Mouse (Mus musculus): Measurements from ENCODE around the gene Mfsd1. TPM values are rescaled to one million over a fixed set of nuclear protein-coding genes. Genes with fewer than 3 reads are reported as not detected.

The Mfsd1 gene
- polyA plus RNA-seq, 1 experiment = 23.6 TPM

DNA sequence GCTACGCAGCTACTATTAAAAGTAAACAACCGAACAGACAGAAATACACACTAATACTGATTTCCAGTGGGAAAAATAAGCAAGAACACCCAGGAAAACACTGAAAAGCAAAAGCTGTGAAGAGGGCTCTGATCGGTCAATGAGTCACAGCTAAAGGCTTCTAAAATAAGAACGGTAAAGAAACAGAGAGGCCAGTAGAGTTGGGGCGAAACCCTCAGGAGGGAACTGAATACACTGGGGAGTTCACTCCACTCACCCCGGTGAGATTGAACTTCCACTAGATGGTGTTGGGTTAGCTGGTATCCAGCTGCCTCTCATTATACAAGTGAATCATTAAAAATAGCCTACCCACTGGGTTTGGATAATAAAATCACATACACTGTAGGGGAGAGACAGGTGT is 5.8 kb upstream of the Mfsd1 start:
- no peak overlapping the region for H3K4me3 ChIP-seq (replicated peaks; ENCODE audit: insufficient read depth, low read depth, low read length)
- no peak overlapping the region for H3K27ac ChIP-seq (ENCODE audit: insufficient read depth, low read length)
- no peaks in the 10 kb centered on the region for H3K27me3 ChIP-seq (ENCODE audit: control insufficient read depth, insufficient read depth, low read length)
- DNase-seq = no peak
- no peaks in the 10 kb centered on the region for H3K4me1 ChIP-seq (ENCODE audit: control insufficient read depth, insufficient read depth, low read length)
- TF ChIP-seq CTCF (IDR thresholded peaks at IDR 0.05; ENCODE audit: borderline replicate concordance, insufficient read depth, low read depth, low read length) = no peak
- TF ChIP-seq POLR2A (IDR thresholded peaks at IDR 0.05; ENCODE audit: borderline replicate concordance, insufficient read depth, low read length) = no peak
- 85% methylated on average over 6 of the region's 6 CpGs for WGBS

DNA sequence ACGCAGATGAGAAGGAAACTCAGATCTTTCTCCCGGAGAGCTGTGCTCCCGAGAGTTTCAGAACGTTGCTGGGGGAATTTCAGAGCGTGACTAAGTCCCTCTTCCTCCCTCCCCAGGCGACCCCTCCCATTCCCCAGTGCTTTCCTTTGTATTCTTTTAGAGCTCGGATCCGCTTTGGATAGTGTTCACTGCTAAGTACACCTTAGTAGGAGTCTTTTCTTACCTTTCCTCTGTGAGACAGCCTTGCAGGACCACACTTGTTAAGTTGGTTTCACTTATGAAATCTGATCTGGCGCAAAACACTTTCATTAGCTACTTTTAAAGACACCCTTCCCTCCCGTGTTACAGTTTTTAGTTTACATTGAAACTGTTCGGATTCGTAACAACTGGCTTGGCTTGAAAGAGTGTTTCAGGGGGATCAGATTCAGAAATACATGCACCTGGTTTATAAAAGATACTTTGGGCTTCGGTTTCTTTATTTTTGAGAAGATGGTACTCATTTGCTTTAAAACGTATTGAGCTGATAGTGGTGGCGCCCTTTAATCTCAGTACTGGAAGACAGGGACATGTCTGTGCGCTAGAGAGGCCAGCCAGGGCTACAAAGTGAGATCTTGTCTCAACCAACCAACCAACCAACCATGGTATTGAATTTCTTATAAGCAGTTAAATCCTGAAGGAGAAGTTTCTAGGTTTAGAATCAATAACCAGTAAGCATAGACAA is 744 bp downstream of the Mfsd1 start:
- WGBS = 15% methylated on average over 16 of the region's 16 CpGs
- H3K4me1 ChIP-seq (ENCODE audit: control insufficient read depth, insufficient read depth, low read length) = no peaks in the 10 kb centered on the region
- no peak for TF ChIP-seq POLR2A (IDR thresholded peaks at IDR 0.05; ENCODE audit: borderline replicate concordance, insufficient read depth, low read length)
- peak overlapping the region; percentile 61 for H3K4me3 ChIP-seq (replicated peaks; ENCODE audit: insufficient read depth, low read depth, low read length)
- no peak overlapping the region for H3K27ac ChIP-seq (ENCODE audit: insufficient read depth, low read length)
- H3K27me3 ChIP-seq (ENCODE audit: control insufficient read depth, insufficient read depth, low read length) = no peaks in the 10 kb centered on the region
- DNase-seq = no peak

- H3K27ac ChIP-seq (ENCODE audit: insufficient read depth, low read length) = no peak overlapping the region
- no peak for TF ChIP-seq CTCF (IDR thresholded peaks at IDR 0.05; ENCODE audit: borderline replicate concordance, insufficient read depth, low read depth, low read length)
- TF ChIP-seq POLR2A (IDR thresholded peaks at IDR 0.05; ENCODE audit: borderline replicate concordance, insufficient read depth, low read length) = no peak
- H3K4me3 ChIP-seq (replicated peaks; ENCODE audit: insufficient read depth, low read depth, low read length) = no peak overlapping the region
- no peaks in the 10 kb centered on the region for H3K27me3 ChIP-seq (ENCODE audit: control insufficient read depth, insufficient read depth, low read length)
- WGBS = 82% methylated on average over 6 of the region's 6 CpGs
- no peaks in the 10 kb centered on the region for H3K4me1 ChIP-seq (ENCODE audit: control insufficient read depth, insufficient read depth, low read length)
- DNase-seq = no peak
These were observed 1.3 kb downstream of the Mfsd1 start for GRCm38 (mm10) chr3:67583846-67584186.

DNA sequence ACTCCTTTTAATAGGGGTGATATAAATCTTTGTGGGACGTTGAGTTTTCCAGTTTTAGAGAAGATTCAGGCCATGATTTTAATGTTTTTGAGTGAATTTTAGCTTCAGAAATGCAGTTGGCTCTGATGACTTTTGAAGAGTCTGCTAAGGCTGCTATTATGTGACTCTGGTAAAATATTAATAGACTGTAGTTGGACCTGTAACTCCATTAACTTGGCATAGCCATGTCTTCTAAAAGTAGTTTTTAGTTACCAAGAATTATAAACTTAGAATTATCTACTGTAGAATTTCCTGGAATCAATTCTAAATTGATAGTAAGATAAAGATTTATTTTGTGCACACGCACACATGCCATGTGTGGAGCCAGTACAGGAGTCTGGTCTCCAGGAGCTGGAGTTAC is 4.0 kb downstream of the Mfsd1 start:
- WGBS = 96% methylated on average over 2 of the region's 2 CpGs

GRCm38 (mm10) chr3:67587430-67587829 is 4.9 kb downstream of the Mfsd1 start:
- DNase-seq = no peak
- H3K4me1 ChIP-seq (ENCODE audit: control insufficient read depth, insufficient read depth, low read length) = no peaks in the 10 kb centered on the region
- TF ChIP-seq POLR2A (IDR thresholded peaks at IDR 0.05; ENCODE audit: borderline replicate concordance, insufficient read depth, low read length) (no peak), CTCF (IDR thresholded peaks at IDR 0.05; ENCODE audit: borderline replicate concordance, insufficient read depth, low read depth, low read length) (no peak)
- H3K4me3 ChIP-seq (replicated peaks; ENCODE audit: insufficient read depth, low read depth, low read length) = no peak overlapping the region
- 77% methylated on average over 9 of the region's 9 CpGs for WGBS
- H3K27ac ChIP-seq (ENCODE audit: insufficient read depth, low read length) = no peak overlapping the region
- no peaks in the 10 kb centered on the region for H3K27me3 ChIP-seq (ENCODE audit: control insufficient read depth, insufficient read depth, low read length)

More for the DNA sequence above, 4.0 kb downstream of the Mfsd1 start:
- no peak for TF ChIP-seq POLR2A (IDR thresholded peaks at IDR 0.05; ENCODE audit: borderline replicate concordance, insufficient read depth, low read length)
- TF ChIP-seq CTCF (IDR thresholded peaks at IDR 0.05; ENCODE audit: borderline replicate concordance, insufficient read depth, low read depth, low read length) = no peak
- DNase-seq = no peak
- no peaks in the 10 kb centered on the region for H3K27me3 ChIP-seq (ENCODE audit: control insufficient read depth, insufficient read depth, low read length)
- no peak overlapping the region for H3K27ac ChIP-seq (ENCODE audit: insufficient read depth, low read length)
- H3K4me3 ChIP-seq (replicated peaks; ENCODE audit: insufficient read depth, low read depth, low read length) = no peak overlapping the region
- H3K4me1 ChIP-seq (ENCODE audit: control insufficient read depth, insufficient read depth, low read length) = no peaks in the 10 kb centered on the region

- no peaks in the 10 kb centered on the region for H3K4me1 ChIP-seq (ENCODE audit: control insufficient read depth, insufficient read depth, low read length)
- H3K27me3 ChIP-seq (ENCODE audit: control insufficient read depth, insufficient read depth, low read length) = no peaks in the 10 kb centered on the region
- H3K4me3 ChIP-seq (replicated peaks; ENCODE audit: insufficient read depth, low read depth, low read length) = no peak overlapping the region
- TF ChIP-seq POLR2A (IDR thresholded peaks at IDR 0.05; ENCODE audit: borderline replicate concordance, insufficient read depth, low read length) = no peak
- no peak for TF ChIP-seq CTCF (IDR thresholded peaks at IDR 0.05; ENCODE audit: borderline replicate concordance, insufficient read depth, low read depth, low read length)
- WGBS = 90% methylated on average over 13 of the region's 13 CpGs
- no peak for DNase-seq
- H3K27ac ChIP-seq (ENCODE audit: insufficient read depth, low read length) = no peak overlapping the region
These were observed 19.1 kb downstream of the Mfsd1 start for GRCm38 (mm10) chr3:67601616-67602138.

DNA sequence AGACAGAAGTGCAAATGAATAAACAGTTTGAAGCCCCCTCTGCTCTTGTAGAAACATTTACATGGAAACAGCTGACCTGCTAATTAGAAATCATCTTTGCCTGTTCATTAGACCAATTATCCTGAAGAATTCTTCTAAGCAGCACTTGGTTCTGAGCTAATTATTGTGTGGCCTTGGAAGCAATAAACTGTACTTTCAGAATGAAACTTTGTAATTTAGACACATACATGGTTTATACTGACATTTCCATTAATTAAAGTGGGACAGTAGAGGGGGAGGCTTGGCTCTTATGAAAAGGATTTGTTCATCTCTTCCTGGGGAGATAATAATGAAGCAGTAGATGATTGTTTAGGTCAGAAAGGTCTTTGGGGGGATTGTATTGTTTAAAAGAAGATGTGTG is 35.7 kb downstream of the Mfsd1 start:
- no peak for TF ChIP-seq CTCF (IDR thresholded peaks at IDR 0.05; ENCODE audit: borderline replicate concordance, insufficient read depth, low read depth, low read length)
- TF ChIP-seq POLR2A (IDR thresholded peaks at IDR 0.05; ENCODE audit: borderline replicate concordance, insufficient read depth, low read length) = no peak
- no peak for DNase-seq
- Histone ChIP-seq H3K4me3 (replicated peaks; ENCODE audit: insufficient read depth, low read depth, low read length) (no peak overlapping the region), H3K4me1 (ENCODE audit: control insufficient read depth, insufficient read depth, low read length) (no peaks in the 10 kb centered on the region), H3K27ac (ENCODE audit: insufficient read depth, low read length) (no peak overlapping the region), H3K27me3 (ENCODE audit: control insufficient read depth, insufficient read depth, low read length) (no peaks in the 10 kb centered on the region)

GRCm38 (mm10) chr3:67624629-67625028 is 42.1 kb downstream of the Mfsd1 start:
- no peak overlapping the region for H3K4me3 ChIP-seq (replicated peaks; ENCODE audit: insufficient read depth, low read depth, low read length)
- no peak overlapping the region for H3K27ac ChIP-seq (ENCODE audit: insufficient read depth, low read length)
- no peaks in the 10 kb centered on the region for H3K27me3 ChIP-seq (ENCODE audit: control insufficient read depth, insufficient read depth, low read length)
- WGBS = 90% methylated on average over 1 of the region's 1 CpGs
- no peak for TF ChIP-seq CTCF (IDR thresholded peaks at IDR 0.05; ENCODE audit: borderline replicate concordance, insufficient read depth, low read depth, low read length)
- no peak for TF ChIP-seq POLR2A (IDR thresholded peaks at IDR 0.05; ENCODE audit: borderline replicate concordance, insufficient read depth, low read length)
- no peaks in the 10 kb centered on the region for H3K4me1 ChIP-seq (ENCODE audit: control insufficient read depth, insufficient read depth, low read length)
- no peak for DNase-seq

Data from cerebellum, adult 2 months (tissue).